Mouse (Mus musculus): ENCODE results near the gene Cd82. TPM values are rescaled to one million over a fixed set of nuclear protein-coding genes. Genes with fewer than 3 reads are reported as not detected.

Gene Cd82
- 10 to 100 TPM; 22.9 to 31.8 (median 25.6) TPM for total RNA-seq (2022)

DNA sequence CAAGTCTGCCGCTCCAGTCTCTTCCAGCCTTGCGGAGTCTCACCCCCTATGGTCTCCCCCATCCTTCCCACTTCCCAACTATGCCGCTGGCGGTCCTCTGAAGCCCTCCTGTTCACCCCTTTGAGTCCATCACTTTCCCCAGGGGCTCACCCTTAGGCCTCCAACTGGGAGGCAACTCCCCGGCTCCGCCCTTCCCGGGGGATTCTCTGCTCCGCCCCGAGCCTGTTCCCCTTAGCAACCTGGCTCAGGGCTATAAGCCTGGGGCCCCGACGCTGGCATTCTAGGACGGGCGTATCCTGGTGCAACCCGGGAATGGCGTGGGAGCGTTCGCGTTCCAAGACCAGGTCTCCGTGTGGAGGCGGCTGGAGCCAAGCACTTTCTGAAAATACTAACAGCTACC lies at the start of gene Cd82:
Gene Cd82, minus strand, starts transcription at position 381 of the 400 bp plus-strand sequence.
- DNase-seq (ENCODE audit: low spot score in 2 of 2), result no peak

DNA sequence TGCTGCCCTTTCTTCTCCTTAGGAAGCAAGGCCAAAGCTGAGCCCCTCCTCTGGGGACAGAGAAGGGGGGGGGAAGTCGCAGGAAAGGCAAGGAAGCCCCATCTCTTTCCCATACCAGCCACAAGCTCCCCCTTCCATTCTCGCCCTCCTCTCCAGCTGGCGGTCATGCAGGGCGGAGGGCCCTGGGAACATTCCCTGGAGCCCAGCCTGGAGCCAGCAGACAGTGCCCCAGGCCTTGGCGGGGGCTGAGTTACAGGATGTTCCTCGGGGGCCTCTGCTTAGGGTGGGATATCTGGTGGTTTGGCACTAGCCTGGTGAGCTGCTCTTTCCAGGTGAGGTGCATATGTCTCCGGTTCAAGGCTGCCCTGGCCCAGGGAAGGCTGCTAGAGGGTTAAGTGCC lies 49.2 kb upstream of the Cd82 start:
- no peak for DNase-seq (ENCODE audit: low spot score in 2 of 2)

DNA sequence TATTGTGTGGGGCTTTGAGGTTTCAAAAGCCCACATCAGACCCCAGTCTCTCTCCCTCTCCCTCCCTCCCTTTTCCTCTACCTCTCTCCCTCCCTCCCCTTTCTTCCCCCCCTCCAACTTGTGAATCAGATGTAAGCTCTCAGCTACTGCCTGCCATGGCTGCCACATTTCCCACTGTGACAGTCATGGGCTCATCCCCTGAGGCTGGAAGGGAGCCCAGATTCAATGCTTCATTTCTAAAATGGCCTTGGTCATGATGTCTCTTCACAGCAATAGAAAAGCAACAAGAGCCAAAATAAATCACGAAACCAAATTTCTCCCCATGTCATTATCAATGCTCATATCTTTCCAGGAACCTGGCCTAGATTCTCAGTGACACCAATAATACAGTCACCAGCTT lies 47.9 kb upstream of the Cd82 start:
- peak in 1 of 2 experiments; percentile 34 for DNase-seq (ENCODE audit: low spot score in 2 of 2)

DNA sequence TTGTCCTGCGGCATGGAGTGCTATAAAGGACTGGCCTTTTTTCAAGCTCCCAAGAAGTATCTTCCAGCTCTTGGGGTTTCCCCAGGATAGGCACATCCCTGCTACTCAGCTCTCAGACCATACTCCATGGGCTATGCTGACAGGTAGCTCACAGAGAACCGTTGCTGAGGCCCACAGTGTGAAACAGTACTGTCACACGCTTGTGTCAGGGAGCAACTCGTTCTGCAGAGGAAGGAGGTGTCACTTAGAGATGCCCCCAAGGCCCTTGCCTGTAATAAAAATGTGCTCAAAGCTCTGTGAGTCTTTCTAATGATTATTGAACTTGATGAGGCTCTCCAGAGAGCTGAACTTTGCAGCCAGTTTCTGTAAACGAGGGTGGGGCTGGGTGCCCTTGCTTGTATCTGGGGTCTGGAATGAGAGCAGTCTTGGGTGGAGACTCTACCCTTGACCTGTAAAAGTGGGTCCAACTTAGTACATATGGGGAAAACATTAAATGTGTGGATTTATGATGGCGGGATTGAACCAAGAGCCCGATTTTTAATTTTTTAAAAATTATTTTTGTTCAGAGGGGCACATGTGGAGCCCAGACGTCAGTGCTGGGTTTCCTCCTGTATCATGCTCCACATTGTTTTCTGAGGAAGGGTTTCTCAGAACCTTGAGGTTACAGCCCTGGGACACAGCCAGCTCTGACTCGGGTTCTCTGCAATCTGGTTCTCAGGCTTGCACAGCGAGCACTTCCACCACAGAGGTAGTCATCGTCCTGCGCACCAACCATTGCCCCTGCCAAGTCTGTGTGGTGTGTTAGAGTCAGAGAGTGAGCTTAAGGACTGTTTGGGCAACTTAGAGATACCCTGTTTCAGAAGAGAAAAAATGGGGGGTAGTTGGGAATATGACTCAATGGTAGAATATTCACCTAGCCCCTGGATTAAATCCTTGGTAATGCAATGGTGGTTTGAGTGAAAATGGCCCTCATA lies 47.1 kb upstream of the Cd82 start:
- DNase-seq (ENCODE audit: low spot score in 2 of 2), result no peak

DNA sequence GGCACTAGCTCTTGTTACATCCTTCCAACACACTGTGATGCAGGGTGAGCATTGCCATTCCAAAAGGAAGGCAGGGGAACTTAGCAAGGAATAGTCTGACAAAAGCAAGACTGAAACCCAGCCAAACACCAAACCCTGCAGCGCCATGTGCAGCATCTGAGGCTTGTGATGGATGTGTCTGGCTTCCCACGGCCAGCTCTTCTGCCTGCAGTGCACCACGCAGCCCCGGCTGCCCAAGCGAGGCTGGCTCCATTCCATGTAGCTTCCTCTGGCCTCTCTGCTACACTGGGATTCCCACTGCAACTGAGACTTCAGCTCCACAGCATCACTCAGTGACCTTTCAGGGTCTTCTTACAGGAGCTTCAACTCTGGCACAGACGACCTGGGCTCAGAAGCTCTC lies 42.2 kb upstream of the Cd82 start:
- peak in 1 of 2 experiments; percentile 31 for DNase-seq (ENCODE audit: low spot score in 2 of 2)

DNA sequence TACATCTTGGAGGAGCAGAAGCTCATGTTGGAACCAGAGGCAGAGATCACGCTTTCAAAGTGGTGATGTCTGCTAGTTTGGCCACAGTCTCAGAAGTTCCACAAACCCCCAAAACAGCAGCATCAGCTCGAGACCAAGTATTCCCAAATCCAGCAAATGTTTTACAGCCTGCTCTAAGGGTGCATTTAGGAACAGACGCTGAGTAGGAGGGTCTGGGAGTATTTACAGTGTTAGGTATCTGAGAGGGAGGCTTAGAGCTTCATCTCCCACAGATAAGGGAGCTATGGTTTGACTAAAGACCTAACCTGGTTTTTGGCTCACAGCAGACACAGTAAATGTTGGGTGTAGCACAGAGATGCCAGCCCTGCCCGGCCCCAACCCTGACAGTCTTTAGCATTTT lies 40.4 kb upstream of the Cd82 start:
- DNase-seq (ENCODE audit: low spot score in 2 of 2), result peak in 1 of 2 experiments; percentile 20

DNA sequence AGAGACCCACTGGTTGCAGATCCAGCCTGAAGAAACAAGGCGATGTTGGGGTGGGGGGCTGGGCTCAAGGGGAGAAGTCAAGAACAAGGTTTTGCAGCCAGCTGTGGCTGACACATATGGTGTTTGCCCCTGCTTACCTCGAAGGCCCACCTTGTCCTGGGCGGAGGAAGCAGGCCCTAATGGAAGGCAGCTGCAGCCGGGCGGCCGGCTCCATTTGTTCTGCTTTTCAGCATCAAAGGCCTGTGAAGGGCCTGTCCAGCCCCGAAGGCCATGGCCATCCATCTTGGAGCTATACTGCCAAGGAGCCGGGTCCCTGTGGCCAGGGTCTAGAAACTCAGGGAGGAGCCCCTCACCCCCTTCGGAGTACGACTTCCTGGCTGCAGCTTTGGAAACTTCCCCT lies 38.4 kb upstream of the Cd82 start:
- no peak for DNase-seq (ENCODE audit: low spot score in 2 of 2)

DNA sequence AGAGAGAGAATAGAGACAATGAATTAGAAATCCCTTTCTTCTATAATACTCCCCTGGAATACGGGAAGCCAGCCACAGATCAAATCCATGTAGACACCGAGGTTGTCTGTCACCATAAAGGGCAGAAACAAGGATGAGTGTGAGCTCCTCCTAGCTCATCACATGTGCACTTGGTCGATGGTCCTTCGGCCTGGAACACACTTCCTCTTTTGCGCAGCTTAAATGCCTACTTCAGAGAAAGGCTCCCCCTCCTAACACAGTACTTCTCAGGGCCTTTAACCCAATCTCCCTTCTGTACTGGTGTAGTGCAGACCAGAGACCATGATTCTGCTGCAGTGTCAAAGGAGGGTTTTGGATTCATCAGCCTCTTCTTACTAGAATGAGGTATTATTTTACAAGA lies 34.3 kb upstream of the Cd82 start:
- DNase-seq (ENCODE audit: low spot score in 2 of 2), result no peak

DNA sequence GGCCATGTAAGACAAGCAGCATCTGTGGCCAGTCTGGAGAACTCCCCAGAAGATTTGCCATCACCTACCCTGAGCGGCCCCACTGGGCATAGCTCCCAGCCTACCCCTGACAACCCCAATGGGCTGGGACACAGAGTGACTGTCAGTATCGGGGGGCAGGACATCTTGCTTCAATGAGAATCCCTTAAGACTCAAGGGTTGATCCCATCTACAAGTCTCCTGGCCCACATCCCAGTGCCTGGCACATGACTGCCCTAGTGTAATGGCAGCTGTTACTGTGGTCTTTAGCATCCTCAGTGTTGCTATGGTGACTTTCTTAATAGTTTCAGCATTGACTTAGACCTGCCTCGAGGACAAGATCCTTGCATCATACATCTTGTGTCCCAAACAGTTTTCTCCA lies 32.2 kb upstream of the Cd82 start:
- DNase-seq (ENCODE audit: low spot score in 2 of 2), result no peak

DNA sequence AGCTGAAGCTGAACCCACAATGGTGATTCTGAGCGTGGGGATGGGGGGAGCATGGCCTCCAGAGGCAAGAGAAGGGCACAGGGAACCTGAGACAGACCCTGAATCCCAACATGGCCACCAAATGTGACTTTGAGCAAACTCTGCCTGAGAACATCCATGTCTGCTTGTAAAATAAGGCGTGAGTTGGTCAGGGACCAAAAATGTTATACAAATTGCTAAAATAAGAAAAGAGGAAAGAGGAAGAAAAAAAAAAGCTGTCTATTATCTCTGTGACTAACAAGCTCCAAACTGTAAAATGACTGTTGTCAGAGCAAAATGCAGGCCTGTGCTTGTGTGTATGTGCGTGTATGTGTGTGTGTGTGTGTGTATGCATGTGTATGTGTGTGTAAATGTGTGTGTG lies 30.6 kb upstream of the Cd82 start:
- DNase-seq (ENCODE audit: low spot score in 2 of 2), result no peak

DNA sequence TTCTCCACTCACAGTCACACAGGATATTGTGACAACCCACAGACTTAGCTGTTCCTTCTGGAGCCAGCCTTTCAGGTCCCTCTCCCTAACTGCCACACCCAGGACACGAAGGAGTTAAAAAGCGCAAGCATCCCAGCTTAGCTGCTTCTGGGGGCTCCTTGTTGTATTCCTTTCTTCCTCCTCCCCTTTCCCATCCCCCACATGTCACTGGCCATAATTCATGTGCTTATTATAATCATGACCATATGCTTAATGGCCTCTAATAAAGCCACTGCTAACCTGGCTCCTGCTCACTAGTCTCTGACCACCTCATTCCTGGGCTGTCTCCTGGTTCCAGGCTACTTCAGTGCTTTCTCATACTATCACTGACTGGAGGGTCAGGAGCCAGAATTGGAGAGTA lies 27.6 kb upstream of the Cd82 start:
- no peak for DNase-seq (ENCODE audit: low spot score in 2 of 2)

DNA sequence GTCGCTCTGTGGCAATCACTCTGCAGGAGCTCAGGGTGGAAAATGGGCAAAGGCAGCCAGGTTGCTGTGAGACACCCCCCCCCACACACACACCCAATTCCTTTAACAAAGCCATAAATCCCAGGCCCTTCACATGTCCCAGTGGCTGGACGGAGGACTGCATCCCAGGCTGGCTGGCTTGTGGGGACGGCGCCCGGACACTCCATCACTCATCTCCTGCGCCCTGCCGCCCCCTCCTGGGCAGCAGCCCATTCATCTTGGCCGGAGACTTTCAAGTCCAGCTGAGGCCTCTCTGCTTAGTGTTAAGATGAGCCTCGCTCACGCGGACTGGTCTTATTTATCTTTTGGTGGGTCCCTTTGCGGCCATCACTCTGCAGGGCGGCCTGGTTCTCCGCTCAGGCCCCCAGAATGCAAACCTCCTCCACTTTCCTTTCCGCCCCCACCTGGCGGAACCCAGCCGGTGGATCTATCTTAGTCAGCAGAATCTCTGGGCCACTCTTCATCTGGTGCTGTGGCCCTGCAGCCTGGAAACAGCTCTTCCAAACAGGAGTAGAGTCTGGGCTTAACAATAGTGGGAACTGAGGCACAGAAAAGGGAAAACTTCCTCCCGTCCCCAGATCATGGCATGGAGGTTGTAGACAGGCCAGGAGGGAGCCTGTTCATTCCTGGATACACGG lies 26.1 kb upstream of the Cd82 start:
- DNase-seq (ENCODE audit: low spot score in 2 of 2), result no peak

DNA sequence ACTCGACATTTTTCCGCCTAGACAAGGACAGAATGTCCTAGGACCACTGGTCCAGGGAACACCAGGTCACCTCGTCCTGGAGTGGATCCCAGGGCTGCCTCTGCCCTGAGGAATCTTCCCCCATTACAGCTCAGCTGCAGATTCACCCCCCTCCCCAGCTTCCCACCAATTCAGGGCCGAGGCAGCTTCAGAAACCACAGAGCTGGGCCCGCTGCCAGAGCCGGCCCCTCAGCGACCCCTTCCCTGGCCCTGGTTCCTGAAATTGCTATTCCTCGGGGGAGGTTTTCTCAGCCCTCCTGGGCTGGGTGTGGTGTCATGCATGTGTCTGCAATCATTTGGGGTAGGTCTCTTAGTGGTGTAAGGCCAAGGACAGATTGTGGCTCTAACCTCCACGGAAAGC lies 22.5 kb upstream of the Cd82 start:
- DNase-seq (ENCODE audit: low spot score in 2 of 2), result no peak

DNA sequence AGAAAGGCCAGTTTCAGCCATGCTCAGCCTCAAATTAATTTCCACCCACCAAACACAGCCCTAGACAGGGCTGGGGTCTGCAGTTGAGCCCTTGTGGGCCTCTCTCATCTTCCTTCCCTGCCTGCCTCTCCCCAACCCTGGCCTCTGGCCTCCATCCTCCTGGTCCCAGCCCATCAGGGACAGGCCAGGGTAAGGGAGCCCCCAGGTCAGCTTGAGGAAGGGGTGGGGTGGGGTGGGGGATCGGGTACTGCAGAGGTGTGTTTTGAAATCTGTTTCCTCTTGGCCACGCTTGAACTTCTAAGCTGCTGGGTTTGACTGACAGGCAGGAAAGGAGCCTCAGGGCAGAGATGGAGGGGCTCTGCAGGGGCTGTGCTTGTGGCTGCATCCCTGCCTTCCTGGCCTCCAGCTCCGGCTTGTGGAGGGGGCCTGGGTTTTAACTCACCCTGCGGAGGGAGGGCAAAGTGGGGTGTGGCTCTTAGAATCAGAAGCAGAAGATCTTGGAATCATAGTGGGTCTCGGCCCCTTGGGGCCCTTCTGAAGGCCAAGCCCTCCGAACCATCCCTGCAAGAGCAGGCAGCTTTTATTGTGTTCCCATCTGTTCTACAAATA lies 19.2 kb upstream of the Cd82 start:
- no peak for DNase-seq (ENCODE audit: low spot score in 2 of 2)

DNA sequence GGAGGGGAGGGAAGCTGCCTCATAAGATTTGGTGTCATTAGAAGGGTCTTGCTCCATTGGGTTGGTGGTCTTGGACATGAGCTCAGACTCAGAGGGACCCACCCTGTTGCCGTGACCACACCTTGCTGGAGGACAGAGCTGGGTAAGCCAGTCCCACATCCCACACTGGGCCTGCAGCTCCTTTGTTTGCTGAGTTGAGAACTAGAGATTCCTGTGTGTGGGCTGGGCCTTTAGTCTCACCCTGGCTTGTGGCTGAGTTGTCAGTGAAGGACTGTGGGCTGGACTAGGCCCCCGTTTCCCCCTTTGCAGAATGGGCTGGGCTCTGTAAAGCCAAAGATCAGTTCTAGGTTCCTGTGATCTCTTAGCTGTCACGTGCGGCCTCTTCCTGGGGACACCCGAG lies 15.8 kb upstream of the Cd82 start:
- DNase-seq (ENCODE audit: low spot score in 2 of 2), result no peak

DNA sequence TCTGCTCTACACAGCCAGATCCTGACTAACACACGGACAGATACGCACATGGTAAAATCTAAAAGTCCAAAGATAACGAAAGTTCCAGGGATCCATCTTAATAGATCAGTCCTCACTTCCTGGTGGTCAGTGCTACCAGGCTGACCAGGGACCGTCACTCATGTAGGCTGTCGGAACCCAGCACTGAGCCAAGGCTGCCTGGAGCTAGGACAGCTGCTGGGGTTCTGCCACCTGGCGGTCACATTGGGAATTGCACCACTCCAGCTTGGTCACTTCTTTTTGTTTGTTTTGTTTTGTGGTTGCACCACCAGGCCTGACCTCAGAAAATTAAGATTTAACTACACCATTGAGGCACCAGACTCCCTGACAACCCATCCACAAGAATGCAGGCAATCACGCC lies 14.6 kb upstream of the Cd82 start:
- peak in 1 of 2 experiments; percentile 52 for DNase-seq (ENCODE audit: low spot score in 2 of 2)

DNA sequence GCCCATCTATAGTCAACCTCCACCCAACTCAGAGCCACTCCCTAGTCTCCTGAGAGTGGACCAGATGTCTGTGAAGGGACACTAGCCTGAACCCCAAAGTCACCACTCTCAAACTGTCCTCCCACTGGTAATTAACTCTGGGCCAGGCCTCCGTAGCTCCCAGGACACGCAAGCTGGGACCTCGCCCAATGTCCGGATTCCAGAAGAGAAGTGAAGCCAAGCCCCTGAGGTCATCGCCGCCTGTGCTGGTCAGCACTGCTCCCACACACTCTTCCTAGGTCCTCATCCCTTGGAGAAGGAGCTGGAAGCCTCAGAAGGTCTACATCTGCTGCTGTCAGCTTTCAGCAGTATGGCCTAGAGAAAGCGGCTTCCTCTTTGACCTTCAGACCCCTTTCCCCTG lies 13.5 kb upstream of the Cd82 start:
- DNase-seq (ENCODE audit: low spot score in 2 of 2), result no peak

DNA sequence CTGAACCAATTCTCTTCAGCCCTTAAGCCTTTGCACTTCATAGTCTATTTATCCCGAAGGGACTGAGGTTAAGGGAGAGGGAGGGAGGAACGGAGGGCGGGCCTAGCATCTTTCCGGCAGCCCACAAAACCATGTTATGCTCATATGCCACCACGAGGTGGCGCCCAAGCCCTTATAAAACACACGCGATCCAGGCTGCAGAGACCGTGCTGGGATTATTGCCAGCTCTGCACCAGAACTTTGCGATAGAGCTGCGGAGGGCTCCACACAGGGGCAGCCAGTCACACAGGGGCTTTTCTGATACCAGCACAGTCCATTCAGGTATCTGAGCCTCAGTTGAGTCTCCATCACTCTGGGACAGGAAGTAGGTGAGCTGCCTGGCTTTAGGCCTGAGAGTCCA lies 12.1 kb upstream of the Cd82 start:
- DNase-seq (ENCODE audit: low spot score in 2 of 2), result peak; percentile 79 to 87

DNA sequence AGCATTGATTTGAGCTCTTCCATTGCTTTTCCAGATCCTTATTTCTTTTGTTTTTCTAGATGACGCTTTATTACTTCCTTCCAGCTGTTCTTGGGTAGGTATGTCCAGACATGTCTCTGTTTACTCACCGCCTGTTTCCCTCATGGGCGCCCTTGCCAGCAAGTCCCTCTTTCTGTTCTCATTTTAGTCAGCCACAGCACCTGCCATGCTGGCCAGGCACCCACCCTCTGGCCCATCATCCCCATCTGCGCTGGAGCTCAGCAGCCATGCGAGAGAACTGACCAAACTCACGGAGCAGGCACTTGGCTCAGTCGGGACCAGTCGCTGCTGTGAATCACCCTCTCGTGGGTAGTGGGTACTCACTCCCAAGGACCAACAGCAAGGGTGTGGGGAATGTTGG lies 11.0 kb upstream of the Cd82 start:
- no peak for DNase-seq (ENCODE audit: low spot score in 2 of 2)

DNA sequence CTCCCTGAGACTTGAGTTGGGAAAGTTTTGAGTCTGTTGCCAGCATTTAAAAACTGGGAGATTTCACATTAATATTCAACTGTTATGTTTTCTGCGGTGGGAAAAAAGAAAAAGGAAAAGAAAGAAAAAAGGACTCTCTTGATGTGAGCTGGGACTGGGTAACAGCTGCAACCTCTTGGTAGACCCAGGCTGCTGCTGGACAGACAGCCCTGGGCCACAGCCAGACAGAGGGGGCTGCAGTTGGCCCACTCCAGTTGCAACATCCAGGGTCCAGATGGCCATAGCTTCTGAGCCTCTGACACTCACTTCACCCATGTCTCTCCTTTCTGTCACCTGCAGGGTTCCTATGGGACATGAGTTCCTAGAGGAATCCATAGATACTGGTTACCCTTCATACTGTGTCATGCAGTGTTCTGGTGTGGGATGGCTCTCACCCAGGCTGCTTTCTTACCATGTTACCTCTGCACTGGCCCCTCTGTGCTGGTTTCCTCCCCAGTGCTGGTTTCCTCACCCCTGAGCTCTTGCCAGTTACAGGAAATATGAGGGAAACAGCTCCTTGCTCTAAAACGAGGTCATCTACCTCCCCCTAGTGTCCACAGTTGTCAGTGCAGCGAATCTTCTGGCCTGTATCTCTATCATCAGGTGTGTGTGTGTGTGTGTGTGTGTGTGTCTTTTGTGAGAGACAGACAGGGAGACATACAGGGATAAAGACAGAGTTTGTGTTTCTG lies 8.1 kb upstream of the Cd82 start:
- peak; percentile 59 to 79 for DNase-seq (ENCODE audit: low spot score in 2 of 2)

DNA sequence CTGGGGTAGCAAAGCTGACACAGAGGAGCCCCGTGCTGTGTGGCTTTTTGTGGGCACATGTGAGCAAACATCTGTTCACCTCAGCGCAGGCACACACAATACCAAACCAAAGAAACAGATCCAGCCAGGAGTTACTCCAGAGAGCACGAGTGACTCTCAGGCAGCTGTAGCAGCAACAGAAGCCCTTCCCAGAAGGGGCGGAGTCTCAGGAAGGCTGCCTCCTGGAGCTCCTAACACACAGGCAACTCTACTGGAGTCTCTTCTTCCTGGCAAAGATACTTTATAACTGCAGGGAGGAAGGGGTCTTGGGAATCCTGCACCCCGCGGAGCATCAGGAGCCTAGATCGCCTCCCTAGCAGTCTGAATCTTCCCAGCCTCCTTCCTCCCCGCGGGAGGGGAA lies 7.2 kb upstream of the Cd82 start:
- no peak for DNase-seq (ENCODE audit: low spot score in 2 of 2)

DNA sequence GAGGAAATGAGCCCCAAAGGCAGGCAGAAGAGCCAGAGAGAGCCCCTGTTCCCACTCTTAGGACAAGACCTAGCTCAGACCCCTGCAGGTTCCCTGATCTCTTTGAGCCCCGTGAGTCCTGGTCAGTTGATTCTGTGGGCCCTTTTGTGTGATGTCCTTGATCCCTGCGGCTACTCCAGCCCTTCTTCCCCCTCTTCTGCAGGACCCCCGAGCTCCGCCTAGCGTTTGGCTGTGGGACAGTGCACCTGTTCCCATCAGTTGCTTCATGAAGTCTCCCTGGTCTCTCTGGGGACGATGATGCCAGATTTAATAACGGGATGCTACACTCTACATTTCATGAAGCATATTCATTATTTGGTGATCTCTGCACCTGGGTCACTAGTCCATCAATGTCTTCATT lies 6.2 kb upstream of the Cd82 start:
- DNase-seq (ENCODE audit: low spot score in 2 of 2), result no peak

Measured in left cerebral cortex, adult 8-10 months (tissue).